Mouse (Mus musculus) heart, postnatal 0 days (tissue): Measurements from ENCODE around the gene Ess2.

ENCODE experiments used
- CTCF ChIP-seq: IDR thresholded peaks from 2 replicates; pipeline ENCODE4 v1.5.1; 2016; ENCODE audit warnings: antibody characterized with exemption, control low read depth, low read depth
- EP300 ChIP-seq: IDR thresholded peaks from 2 replicates; pipeline ENCODE4 v1.6.1; 2016; ENCODE audit warnings: antibody characterized with exemption, low read depth

- TF ChIP-seq EP300 (no peak), CTCF (no peak)
Measured at GRCm38 (mm10) chr16:17938187-17938586, 27.0 kb upstream of the Ess2 start.
